Mouse (Mus musculus): Measurements from ENCODE around the gene Trp53inp2.

DNA sequence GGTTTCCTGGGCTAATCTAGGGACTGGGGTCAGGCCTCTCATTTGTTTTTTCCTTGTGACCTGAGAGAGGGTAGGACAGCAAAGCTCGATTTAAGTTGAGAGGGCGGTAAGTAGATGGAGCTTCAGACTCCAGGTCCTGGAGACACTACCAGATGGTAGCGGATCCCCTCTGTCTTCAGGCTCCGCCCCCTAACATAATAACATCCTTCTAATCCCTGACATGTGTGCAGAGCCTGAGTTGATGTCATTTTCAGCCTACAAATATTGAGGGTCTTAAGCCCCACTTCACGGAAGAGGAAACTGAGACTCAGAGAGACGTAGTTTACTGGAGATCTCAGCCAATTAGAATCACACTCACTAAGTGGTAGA lies 1.5 kb downstream of the Trp53inp2 start:
- TF ChIP-seq CTCF (IDR thresholded peaks at IDR 0.05; ENCODE audit: borderline replicate concordance, control insufficient read depth, extremely low read depth, insufficient read depth, low read length, poor library complexity): no peak
- TF ChIP-seq POLR2A (IDR thresholded peaks at IDR 0.05; ENCODE audit: control insufficient read depth, extremely low read depth, insufficient read depth, low read length, poor library complexity): no peak

Data from thymus, adult 2 months (tissue).